Mouse (Mus musculus) urinary bladder, postnatal 36 days (tissue): ENCODE data around the gene Slc31a1.

Experiments used
- DNase-seq, 2 experiments: peaks; one replicate each; pipeline ENCODE4 v3.0.0; 2022; ENCODE audit warnings: low spot score in 2 of 2, mixed read lengths in 1 of 2

Gene Slc31a1

DNA sequence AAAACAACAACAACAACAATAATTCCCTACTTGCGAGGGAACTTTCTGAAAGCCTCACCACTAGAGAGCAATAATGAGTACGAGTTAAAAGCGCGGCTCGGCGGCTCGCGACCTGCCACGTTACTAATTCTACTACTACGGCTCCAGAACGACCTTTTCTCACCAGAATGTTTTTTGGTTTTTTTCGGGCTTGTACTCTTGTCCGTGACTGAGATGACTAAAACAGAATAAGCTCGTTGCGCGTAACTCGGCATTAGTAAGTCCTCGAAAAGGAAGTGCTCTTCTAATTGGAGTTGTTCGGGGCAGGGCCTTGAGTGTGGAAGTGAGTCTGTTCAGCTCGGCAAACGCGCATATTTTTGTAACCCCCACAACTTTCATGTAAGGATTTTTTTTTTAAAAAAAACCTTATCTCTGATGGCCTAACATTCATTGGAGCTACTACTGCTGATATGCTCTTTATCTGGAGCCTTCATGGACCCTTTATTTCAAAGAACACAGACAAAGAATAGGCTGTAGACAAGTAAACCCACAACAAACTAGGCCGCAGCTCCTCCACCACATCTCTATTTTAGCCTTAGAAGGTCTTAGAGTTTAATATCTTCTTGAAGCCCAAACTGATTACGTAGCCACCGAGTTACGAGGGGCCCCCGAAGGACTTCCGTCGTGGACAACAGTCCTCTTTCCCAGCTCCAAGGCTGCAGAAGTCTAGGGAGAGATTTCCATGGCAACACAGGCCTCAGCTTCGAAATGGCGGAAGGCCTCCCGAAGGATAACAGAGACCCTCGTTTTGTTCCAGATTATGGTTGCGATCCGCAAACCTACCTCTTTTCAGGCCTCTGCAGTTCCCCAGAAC, 47.4 kb downstream of the Slc31a1 start:
- peak; percentile 37 to 55 for DNase-seq

DNA sequence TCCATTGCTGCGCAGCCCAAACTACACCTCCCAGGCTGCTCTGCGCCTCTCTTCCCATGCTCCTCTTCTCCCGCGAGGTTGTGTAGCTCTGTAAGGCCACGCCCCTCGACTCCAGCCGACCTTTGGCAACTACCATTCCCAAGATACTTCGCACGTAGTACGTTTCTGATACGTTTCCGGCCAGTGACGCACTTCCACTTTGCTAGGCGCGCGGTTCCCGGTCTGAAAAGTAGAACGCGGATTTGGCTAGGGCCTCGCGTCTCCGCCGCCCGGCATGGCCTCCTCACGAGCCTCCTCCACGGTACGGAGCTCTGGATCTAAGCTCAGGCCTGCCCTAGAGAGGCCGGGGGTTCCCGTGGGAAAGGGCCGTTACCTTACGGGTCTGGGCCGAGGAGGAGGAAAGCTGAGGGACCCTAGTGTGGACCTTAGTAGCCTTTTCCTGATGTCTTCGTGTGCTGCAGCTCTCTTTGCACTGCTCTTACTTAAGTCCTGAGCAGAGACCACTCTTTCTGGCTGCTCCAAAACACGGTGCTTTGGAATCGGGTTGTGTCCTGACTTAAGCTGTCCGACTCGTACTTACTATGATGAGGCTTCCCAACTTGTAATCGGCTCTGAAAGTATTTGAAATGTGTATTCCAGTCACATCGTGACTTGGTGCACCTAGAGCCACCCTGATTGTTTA, 48.2 kb downstream of the Slc31a1 start, which contains the start of the genes Cdc26 and Prpf4:
Gene Cdc26 (minus strand): TSS at position 42 of the 682 bp plus-strand sequence.
Gene Prpf4 (plus strand): TSS at position 197 of the 682 bp plus-strand sequence.
- peak; percentile 95 to 98 for DNase-seq

DNA sequence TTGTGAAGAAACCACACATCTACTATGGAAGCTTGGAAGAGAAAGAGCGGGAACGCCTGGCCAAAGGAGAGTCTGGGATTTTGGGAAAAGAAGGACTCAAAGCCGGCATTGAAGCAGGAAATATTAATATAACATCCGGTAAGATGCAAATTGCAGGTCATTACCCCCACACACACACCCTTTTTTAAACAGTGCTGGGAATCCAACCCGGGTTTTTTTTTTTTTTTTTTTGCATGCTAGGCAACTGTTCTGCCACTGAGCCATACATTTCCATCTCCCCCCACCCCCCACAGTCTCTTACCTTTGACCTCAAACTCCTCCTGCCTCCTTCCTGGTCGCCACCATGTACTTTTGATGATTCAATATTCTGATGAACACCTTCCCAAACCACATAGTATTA, 49.1 kb downstream of the Slc31a1 start:
- no peak for DNase-seq

DNA sequence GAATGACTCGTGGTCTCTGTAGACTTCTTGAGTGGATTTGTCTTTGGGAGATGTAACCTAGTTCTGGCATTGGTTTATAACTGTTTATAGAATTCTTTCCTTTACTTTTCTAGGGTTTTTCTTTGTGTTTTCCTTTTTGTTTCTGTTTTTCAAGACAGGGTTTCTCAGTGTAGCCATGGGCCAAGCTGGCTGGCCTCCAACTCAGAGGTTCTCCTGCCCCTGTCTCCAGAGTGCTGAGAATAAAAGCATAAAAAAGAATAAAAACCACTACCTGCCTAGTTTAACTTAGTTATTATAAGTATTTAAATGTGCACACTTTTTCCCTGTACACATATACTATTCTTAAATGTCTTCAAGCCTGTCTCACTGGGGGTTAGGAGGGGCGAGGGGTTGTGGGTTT, 49.8 kb downstream of the Slc31a1 start:
- DNase-seq = no peak

DNA sequence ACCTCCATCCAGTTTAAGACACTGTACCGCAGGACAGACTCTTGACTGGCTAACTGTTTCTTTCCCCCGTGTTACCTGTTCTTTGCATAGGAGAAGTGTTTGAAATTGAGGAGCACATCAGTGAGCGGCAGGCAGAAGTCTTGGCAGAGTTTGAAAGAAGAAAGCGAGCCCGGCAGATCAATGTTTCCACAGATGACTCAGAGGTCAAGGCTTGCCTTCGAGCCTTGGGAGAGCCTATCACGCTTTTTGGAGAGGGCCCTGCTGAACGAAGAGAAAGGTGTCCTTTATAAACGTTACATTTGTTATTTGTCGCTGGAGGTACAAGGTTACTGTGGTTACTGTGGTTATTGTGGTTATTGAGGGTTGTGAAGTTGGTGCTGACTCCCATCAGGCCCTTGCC, 51.1 kb downstream of the Slc31a1 start:
- DNase-seq = no peak

DNA sequence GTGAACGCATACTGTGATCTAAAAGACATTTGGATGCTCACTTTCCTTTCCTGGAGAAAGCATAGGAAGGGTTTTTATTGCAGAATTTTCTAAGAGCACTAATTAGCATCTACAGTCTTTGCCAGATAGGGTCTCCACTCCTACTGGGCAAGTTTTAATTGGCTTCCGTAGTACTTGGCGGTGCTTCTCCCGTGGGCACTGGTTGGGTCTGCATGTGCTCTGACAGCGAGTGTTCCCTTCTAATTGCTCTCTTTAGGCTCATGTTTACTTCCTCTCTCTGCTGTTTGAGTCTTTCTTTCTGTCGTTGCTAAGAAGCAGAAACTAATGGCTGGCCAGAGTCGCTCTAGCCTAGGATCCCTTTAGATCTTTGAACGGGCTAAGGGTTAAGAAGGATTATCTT, 57.9 kb downstream of the Slc31a1 start:
- no peak for DNase-seq

DNA sequence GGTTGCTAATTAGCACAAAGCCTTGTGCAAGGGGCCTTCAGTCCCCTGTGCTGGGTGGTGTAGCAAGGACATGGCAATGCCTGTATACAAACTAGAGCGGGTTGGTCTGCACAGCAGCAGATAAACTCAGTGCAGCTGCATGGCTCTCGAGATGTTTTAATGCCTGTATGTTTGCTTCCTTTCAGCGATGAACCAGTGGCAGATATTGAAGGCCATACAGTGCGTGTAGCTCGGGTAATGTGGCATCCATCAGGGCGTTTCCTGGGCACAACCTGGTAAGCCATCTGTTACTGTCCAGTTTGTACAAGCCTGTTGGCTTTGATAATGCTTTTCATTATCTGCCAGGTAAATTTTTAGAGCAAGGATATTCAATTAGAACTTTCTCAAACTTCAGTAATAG, 58.6 kb downstream of the Slc31a1 start:
- no peak for DNase-seq

DNA sequence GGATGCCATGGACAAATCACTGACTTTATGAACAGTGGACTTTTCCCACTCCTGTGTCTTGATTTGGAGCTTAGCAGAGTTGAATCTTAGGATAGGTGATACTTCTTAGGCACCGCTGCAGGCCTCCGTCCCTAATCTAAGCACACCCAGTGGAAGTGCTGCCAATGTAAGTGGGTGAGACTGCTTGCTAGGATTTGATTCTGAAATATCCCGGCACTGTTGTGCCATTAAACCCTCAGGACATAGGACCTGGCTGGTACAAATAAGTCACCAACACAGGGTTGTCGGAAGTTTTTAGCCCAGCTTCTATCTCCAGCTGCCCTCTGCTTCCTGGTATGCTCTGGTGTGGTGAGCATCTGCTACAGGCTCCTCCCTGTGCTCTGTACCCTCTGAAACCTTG, 65.4 kb downstream of the Slc31a1 start:
- no peak for DNase-seq

DNA sequence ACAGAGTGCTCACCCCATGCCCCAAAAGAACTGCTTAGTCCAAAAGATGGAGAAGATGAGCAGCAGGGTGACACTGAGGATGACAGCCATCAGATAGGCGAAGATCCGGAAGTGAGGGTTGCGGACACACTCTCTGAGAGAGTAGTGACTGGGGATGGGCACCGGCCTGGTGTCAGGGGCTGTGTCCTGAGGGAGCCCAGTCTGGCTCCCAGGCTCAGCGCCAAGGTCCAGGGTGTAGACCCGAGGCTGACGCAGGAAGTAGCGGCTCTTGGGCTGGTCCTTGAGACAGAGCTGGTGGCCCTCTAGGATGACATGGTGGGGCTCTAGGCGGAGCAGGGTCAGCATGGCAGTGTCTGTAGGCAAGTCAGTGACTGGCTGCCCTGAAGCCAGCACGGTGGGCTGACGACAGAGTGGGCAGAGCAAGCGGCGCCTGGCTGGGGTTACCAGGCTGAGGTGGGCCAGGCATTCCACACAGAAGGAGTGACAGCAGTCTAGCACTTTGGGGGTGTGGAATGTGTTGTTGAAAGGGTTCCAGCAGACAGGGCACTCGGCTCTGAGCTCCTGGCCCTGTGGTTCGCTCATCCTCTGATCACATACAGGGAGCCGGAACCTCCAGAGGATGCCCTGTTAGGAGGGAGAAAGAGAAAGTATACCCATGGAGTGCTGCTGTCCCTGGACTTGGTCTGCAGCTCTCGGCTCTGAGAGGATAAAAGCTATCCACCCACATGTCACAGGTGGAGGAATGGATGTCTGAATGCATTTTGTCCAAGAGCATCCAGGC, 67.6 kb downstream of the Slc31a1 start:
- DNase-seq = no peak

DNA sequence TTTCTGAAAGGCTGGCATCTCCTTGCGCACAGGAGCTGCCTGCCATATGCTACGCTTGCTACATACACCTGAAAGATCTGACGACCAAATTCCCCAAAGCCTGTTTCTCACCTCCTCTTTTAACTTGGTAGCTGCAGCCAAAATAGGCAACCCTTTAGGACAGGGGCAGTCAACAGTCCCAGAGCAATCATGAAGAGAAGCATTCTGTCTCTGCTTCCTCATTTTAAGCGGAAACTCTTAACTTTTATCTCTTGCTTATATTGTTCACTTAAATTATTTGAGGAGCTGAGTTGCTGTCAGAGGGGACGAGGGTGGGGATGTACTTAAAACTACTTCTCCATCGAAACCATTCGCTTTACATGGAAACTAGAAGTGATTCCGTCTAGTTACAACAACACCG, 69.1 kb downstream of the Slc31a1 start:
- DNase-seq = no peak

DNA sequence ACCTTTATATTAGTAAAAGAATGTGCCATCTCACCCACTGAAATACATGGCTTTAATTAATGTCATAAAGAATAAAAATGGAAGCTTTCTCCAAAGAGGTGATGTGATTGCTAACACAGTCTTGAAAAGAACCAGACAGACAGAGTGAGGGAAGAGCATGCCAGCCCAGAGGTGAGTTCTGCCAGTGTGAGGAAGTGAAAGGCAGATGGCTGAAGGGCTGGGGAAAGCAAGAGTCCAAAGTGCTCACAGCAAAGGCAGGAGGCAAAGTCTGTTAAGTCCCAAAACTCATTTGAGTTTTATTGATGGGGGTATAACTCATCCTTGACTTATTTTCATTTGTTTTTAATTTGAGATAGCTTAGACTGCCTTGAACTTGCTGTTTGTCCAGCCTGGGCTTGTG, 70.2 kb downstream of the Slc31a1 start:
- no peak for DNase-seq

DNA sequence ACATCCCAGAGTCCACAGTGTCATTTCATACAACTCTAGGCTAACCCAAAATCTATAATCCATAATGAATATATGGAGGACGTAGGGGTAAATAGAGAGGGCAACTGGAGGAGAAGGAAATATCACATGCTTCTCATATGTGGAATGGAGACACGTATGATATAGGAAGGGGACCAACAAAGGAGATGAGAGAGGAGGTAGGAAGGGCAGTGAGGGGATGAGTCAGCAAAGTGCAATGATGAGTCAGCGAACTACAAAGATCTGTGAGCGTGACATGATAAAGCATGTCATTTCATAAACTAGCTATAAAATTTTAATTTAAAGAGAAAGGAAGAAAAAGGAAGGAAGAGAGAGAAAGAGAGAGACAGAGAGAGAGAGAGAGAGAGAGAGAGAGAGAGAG, 71.0 kb downstream of the Slc31a1 start:
- no peak for DNase-seq

DNA sequence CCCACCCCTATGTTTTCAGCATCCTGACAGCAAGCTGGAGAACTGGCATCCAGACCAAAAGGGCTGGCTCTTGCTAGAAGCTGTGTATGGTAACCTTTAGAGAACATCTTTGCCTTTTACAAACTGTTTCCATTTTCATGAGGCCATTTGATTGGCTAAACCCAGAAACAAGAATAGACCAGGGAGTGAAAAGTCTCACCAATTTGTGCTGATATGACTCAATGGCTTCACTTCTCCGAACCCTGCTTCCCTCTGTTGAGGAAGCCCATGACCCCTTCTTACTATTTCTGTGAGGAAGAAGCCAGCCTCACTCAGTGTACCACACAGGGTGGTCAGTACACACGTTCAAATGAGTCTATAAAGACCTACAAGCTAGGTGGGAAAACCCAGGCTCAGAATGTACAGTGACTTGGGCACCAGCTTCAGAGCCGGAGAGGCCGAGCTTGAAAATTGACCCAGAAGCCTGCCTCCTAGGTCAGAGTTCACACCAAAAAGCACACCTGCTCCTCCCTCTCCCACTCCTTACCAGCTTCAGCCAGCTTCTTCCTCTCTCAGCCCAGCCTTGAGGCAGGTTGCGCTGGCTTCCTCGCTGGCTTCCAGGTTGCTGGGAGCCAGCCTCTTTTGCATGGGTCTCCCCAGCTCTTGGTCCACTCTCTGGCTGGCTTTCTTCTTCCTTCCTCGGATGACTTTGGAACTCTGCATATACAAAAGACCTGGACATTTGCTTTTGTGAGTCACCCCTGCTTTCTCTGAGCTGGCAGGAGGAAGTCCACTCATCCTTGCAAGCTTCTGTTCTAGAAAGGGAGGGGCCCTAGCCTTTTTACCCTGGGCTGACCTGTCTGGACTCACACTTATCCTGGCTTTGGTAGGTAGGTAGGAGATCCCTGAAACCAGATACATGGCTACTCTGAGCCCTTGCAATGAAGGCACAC, 73.7 kb downstream of the Slc31a1 start:
- no peak for DNase-seq

DNA sequence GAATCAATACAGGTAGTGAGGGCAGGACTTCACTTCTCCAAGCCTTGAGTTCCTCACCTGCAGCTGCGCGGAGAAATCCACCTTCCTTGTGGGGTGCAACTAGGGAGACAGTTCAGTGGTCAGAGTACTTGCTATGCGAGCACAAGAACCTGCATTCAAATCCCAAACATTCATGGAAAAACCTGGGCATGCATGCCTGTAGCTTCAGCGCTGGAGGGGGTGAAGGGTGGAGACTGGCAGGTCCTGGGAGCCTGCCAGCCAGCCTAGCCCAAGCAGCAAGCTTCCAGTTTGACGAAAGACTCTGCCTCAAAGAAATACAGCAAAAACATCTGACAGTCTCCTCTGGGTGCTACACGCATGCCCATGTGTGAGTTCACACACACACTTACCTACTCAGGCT, 74.6 kb downstream of the Slc31a1 start, which contains the start of gene Rnf183:
Gene Rnf183 (minus strand): TSS at position 172 of the 400 bp plus-strand sequence.
- no peak for DNase-seq

DNA sequence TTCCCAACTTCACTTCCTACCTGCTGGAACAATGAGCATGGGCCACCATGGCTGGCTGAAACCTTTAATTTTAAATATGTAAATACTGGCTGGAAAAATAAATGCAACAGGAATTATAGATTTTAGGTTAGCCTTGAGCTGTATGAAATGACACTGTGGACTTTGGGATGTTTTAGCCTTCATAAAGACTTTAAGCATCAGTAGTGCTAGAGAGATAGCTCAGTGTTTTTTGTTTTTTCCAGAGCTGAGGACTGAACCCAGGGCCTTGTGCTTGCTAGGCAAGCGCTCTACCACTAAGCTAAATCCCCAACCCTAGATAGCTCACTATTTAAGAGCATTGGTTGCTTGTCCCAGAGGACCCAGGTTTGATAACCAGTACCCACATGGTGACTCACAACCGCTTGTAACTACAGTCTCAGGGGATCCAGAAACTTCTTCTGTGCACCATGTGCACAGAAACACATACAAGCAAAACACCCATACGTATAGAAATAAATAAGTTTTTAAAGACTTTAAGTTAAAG, 76.8 kb downstream of the Slc31a1 start:
- no peak for DNase-seq

DNA sequence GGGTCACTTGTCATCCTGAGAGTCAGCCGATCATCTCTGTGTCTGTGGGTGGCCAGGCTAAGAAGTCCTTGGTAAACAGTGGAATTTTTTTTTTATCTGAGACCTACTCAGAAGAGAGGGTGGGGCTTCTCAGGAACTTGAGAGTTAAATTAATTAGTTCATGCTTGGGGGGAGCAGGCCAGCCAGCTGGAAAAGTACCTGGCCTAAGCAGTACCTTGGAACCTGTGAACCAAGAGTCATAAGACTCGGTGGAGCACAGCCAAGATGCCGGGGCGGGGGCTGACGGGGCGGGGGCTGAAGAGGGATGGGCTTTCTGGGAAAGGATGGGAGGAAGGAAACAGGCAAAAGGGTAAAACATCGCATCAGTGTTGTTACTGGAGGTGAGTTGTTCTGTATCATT, 77.3 kb downstream of the Slc31a1 start:
- DNase-seq = no peak

DNA sequence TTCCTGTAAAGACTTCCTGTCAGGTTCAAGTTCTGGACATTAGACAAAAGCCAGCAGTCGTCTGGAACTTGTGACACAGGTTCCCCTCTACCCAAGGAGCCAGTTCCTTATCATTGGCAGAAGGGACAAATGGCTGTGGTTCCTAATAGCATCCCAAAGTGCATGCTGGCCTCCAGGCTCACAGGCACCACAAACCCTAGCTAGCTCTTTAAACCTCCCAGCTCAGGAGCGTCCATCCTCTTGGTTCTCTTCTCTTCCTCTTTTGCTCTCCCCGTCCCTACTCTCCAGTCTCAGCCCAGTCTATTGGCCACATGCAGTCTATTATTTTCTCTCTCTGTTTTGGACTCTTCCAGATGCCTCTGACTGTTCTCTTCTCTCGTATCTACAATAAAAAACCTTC, 79.3 kb downstream of the Slc31a1 start:
- no peak for DNase-seq

DNA sequence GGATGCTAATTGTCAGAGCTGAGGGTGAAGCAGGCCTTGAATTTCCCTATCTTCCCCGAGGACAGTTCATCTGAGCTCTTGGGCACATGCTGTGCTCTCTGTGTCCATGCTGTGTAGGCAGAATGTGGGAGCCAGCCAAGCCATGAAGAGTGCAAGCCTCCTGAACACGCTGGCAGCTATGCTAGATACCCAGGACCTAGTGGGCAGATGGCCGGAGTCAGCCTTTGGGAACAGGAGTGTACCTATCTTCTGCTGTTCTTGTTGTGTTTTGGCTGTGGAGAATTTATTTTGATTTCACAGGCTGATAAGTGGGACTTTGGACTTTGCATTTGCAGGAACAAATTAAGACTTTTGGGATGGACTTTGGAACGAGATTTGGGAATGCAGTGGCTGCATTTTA, 80.0 kb downstream of the Slc31a1 start:
- no peak for DNase-seq

DNA sequence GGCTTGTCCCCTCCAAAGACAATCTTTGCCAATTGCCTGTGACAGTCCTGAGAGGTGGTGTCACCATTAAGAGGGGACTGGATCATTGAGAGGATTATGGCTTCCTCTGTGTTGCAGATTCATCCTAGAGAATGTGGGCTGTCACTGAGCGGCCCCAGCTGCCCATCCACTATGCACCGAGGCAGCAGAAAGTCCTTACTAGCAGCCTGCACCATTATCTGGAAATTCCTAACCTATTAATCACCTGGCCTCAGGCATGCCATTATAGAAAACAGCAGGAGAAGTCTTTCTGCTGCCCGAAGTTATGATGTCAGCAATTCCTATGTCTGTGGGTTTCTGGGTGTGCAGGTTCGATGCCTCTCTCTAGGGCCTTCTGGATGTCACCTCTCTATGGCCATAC, 80.5 kb downstream of the Slc31a1 start:
- no peak for DNase-seq
